Comparison of ENCODE assay signal across 46 mouse cellular contexts in genomic region chr7:104962520-104962919, GRCm38 (mm10). TPM values are rescaled to one million over a fixed set of nuclear protein-coding genes. Genes with fewer than 3 reads are reported as not detected.
"Had no signal": no experiment of that assay in that cellular context is flagged by ENCODE, and none has a peak within 500 bp of the region (broad histone marks: within the 10 kb centered on the region; RNA-seq: fewer than 3 reads in every experiment).

Olfr670 (minus strand) TSS chr7:104962620.

- H3K9ac ChIP-seq: limb, embryonic 12.5 days; limb, embryonic 13.5 days; limb, embryonic 15.5 days; liver, embryonic 12.5 days; liver, embryonic 13.5 days; liver, embryonic 14.5 days; liver, embryonic 15.5 days; liver, postnatal 0 days; lung, embryonic 14.5 days; lung, embryonic 15.5 days; midbrain, embryonic 12.5 days; midbrain, embryonic 13.5 days; midbrain, embryonic 15.5 days; neural tube, embryonic 12.5 days had no signal

- H3K4me1 ChIP-seq: limb, embryonic 10.5 days; limb, embryonic 12.5 days; limb, embryonic 13.5 days; limb, embryonic 15.5 days; liver, embryonic 12.5 days; liver, embryonic 13.5 days; liver, embryonic 15.5 days; lung, embryonic 15.5 days; megakaryocyte, embryonic 14.5 days; midbrain, embryonic 10.5 days; midbrain, embryonic 12.5 days; midbrain, embryonic 13.5 days; midbrain, embryonic 15.5 days; neural tube, embryonic 12.5 days had no signal

- H3K4me3 ChIP-seq: limb, embryonic 10.5 days; limb, embryonic 12.5 days; limb, embryonic 13.5 days; limb, embryonic 15.5 days; liver, embryonic 12.5 days; liver, embryonic 13.5 days; liver, embryonic 15.5 days; lung, embryonic 15.5 days; megakaryocyte, embryonic 14.5 days; midbrain, embryonic 10.5 days; midbrain, embryonic 12.5 days; midbrain, embryonic 13.5 days; midbrain, embryonic 15.5 days; myocyte; neural tube, embryonic 12.5 days had no signal

- H3K36me3 ChIP-seq: limb, embryonic 10.5 days; limb, embryonic 12.5 days; limb, embryonic 13.5 days; limb, embryonic 15.5 days; liver, embryonic 12.5 days; liver, embryonic 13.5 days; liver, embryonic 15.5 days; lung, embryonic 15.5 days; midbrain, embryonic 10.5 days; midbrain, embryonic 12.5 days; midbrain, embryonic 13.5 days; midbrain, embryonic 15.5 days; neural tube, embryonic 12.5 days had no signal

- H3K27me3 ChIP-seq: limb, embryonic 12.5 days; limb, embryonic 13.5 days; limb, embryonic 15.5 days; liver, embryonic 12.5 days; liver, embryonic 13.5 days; liver, embryonic 15.5 days; lung, embryonic 15.5 days; megakaryocyte, embryonic 14.5 days; midbrain, embryonic 12.5 days; midbrain, embryonic 13.5 days; midbrain, embryonic 15.5 days; neural tube, embryonic 12.5 days had no signal

- H3K27ac ChIP-seq: limb, embryonic 10.5 days; limb, embryonic 12.5 days; limb, embryonic 13.5 days; limb, embryonic 15.5 days; liver, embryonic 12.5 days; liver, embryonic 13.5 days; liver, embryonic 14.5 days; liver, embryonic 15.5 days; lung, embryonic 15.5 days; macrophage; midbrain, embryonic 10.5 days; midbrain, embryonic 12.5 days; midbrain, embryonic 13.5 days; midbrain, embryonic 15.5 days; neural tube, embryonic 12.5 days had no signal

- DNase-seq: left cerebral cortex, postnatal 4 days; liver; liver, embryonic 13.5 days; liver, postnatal 0 days; lung, adult 18-20 months; lung, adult 2 months; lung, embryonic 14.5 days; lung, postnatal 10 days; lung, postnatal 14 days; lung, postnatal 36 days; lung, postnatal 4 days; midbrain, embryonic 14.5 days had no signal

RNA-seq across cellular contexts. Expression of gene Olfr670, which starts in this region (rescaled TPM):
- total RNA-seq: left cerebral cortex, postnatal 10 days; left cerebral cortex, postnatal 14 days; left cerebral cortex, postnatal 25 days; left cerebral cortex, postnatal 36 days; left cerebral cortex, postnatal 4 days; liver, adult 2 months; megakaryocyte progenitor cell, adult 5-6 weeks; megakaryocyte, adult 5-6 weeks; megakaryocyte-erythroid progenitor cell, adult 5-6 weeks; midbrain, postnatal 0 days; monocyte, adult 5-6 weeks had no signal
- polyA plus RNA-seq: limb, embryonic 10.5 days; limb, embryonic 11.5 days; limb, embryonic 12.5 days; limb, embryonic 13.5 days; limb, embryonic 15.5 days; liver, adult 2 months; liver, embryonic 11.5 days; liver, embryonic 12.5 days; liver, embryonic 13.5 days; liver, embryonic 14.5 days; liver, embryonic 15.5 days; liver, embryonic 16.5 days; liver, postnatal 0 days; lung, adult 2 months; lung, embryonic 14.5 days; lung, embryonic 15.5 days; lung, embryonic 16.5 days; lung, postnatal 0 days; macrophage; midbrain, embryonic 10.5 days; midbrain, embryonic 11.5 days; midbrain, embryonic 12.5 days; midbrain, embryonic 13.5 days; midbrain, embryonic 14.5 days; midbrain, embryonic 15.5 days; midbrain, embryonic 16.5 days; midbrain, postnatal 0 days; myocyte; neural tube, embryonic 11.5 days; neural tube, embryonic 12.5 days had no signal
